Mouse (Mus musculus): Measurements from ENCODE around the gene Zswim4. TPM values are rescaled to one million over a fixed set of nuclear protein-coding genes. Genes with fewer than 3 reads are reported as not detected.
A peak's percentile ranks its signal among the peaks of the same experiment; 100 is the strongest.

Gene Zswim4
- polyA plus RNA-seq, 1 experiment, result 11.3 TPM

GRCm38 (mm10) chr8:84205073-84205472 is 31.8 kb downstream of the Zswim4 start:
- WGBS, result 90% methylated on average over 5 of the region's 5 CpGs
- TF ChIP-seq POLR2A (IDR thresholded peaks at IDR 0.05; ENCODE audit: low read depth, low read length) (no peak), CTCF (IDR thresholded peaks at IDR 0.05; ENCODE audit: extremely low read depth, insufficient read depth, insufficient read length, insufficient replicate concordance) (no peak)
- no peaks in the 10 kb centered on the region for H3K27me3 ChIP-seq (ENCODE audit: control insufficient read depth, insufficient read depth, low read length)
- no peak for DNase-seq (ENCODE audit: low read depth in 1 of 2, low spot score in 2 of 2)
- no peak overlapping the region for H3K4me3 ChIP-seq (ENCODE audit: extremely low read depth, insufficient read depth, insufficient read length)
- H3K4me1 ChIP-seq (ENCODE audit: control insufficient read depth, insufficient read depth, insufficient read length), result peaks cover 44% of the 10 kb centered on the region
- no peak overlapping the region for H3K27ac ChIP-seq (ENCODE audit: insufficient read depth, low read length)
- H3K36me3 ChIP-seq (ENCODE audit: control insufficient read depth, insufficient read depth, low read length), result no peaks in the 10 kb centered on the region

DNA sequence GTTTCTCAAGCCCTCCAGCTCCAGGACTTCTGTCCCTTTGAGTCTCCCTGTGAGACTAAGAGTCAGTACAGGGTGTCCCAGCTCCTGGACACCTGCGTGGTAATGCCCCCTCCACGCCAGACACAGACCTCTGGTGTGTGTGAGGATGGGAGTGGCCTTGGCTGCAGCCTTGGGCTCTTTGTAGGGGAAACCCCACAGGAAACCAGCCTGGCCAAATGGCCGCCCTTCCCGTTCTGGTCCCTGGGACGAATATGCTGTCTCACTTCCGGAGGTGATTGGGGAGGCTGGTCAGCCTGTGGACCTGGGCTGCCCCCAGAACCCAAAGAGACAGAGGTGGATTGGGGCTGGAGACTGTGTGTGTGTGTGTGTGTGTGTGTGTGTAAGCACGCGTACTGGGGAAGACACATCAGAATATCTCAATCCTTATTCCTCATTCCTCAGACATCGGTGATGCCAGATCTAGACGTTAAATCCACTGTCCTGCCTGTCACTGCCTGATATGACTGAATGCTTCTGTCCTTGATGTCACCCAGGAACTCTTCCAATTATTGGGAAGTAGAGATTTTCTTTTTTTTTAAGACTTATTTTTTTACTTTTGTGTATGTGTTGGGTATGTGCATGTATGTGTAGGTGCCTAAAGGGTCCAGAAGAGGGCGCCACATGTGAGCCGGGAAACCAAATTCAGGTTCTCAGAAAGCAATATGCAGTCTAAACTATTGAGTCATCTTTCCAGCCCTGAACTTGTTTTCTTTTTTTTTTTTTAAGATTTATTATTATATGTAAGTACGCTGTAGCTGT is 32.7 kb downstream of the Zswim4 start:
- 27% methylated on average over 13 of the region's 13 CpGs for WGBS
- Histone ChIP-seq H3K36me3 (ENCODE audit: control insufficient read depth, insufficient read depth, low read length) (no peaks in the 10 kb centered on the region), H3K4me3 (ENCODE audit: extremely low read depth, insufficient read depth, insufficient read length) (peak overlapping the region; percentile 52; the same call in 1 of the 2 replicates), H3K27me3 (ENCODE audit: control insufficient read depth, insufficient read depth, low read length) (no peaks in the 10 kb centered on the region), H3K27ac (ENCODE audit: insufficient read depth, low read length) (peak overlapping the region; percentile 90), H3K4me1 (ENCODE audit: control insufficient read depth, insufficient read depth, insufficient read length) (peaks cover 44% of the 10 kb centered on the region)
- TF ChIP-seq CTCF (IDR thresholded peaks at IDR 0.05; ENCODE audit: extremely low read depth, insufficient read depth, insufficient read length, insufficient replicate concordance) (0 out of 2 replicates have a peak, but pooled peaks have one; percentile 3), POLR2A (IDR thresholded peaks at IDR 0.05; ENCODE audit: low read depth, low read length) (no peak)
- DNase-seq (ENCODE audit: low read depth in 1 of 2, low spot score in 2 of 2), result peak in 1 of 2 experiments; percentile 41

DNA sequence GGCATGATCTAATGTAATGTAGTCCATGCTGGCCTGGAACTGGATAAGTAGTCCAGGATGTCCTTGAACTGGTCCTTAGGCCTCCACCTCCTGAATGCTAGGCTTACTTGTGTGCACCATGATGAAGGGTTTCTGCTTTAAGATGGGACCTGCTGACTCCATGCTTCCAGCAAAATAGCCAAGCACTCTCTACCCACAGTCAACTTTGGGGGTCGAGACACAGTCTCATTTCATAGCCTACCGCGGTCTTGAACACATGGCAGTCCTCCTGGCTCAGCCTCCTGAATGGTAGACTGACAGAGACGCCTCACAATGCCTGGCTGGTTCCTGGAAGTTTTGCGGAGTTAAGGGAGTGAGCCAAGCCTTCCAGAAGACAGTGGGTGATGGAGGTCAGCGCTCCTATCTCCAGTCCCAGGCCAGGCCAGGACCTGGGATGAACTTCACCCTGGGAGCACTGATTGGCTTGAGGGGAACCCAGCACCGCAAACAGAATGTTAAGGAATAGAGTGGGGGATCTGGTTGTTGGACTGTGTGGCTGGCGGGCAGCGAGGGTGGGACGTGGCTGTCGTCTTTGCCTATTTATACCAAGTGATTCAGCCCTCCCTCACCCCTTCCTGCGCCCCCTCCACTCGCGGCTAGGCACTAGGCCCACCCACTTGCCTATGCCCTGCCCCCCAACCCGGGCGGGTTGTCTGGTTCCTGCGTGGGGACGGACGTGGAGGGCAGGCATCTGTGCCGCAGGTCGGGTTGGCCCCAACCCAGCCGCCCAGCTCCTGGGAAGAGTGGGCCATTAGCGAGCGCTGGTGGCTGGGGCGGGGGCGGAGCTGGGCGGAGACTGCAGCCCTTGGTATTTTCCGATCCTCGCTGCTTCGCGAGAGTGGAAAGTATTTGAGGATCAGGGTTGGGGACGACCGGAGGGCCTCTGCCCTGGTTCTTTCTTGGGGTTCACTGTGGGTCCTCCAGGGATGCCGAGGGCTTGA is 33.6 kb downstream of the Zswim4 start:
- 10% methylated on average over 34 of the region's 34 CpGs for WGBS
- DNase-seq (ENCODE audit: low read depth in 1 of 2, low spot score in 2 of 2), result peak; percentile 67 to 68
- H3K27me3 ChIP-seq (ENCODE audit: control insufficient read depth, insufficient read depth, low read length), result no peaks in the 10 kb centered on the region
- H3K4me1 ChIP-seq (ENCODE audit: control insufficient read depth, insufficient read depth, insufficient read length), result peaks cover 41% of the 10 kb centered on the region
- TF ChIP-seq CTCF (IDR thresholded peaks at IDR 0.05; ENCODE audit: extremely low read depth, insufficient read depth, insufficient read length, insufficient replicate concordance) (no peak), POLR2A (IDR thresholded peaks at IDR 0.05; ENCODE audit: low read depth, low read length) (peak; percentile 16)
- no peaks in the 10 kb centered on the region for H3K36me3 ChIP-seq (ENCODE audit: control insufficient read depth, insufficient read depth, low read length)
- H3K27ac ChIP-seq (ENCODE audit: insufficient read depth, low read length), result peak overlapping the region; percentile 90
- peak overlapping the region; percentile 52; the same call in 1 of the 2 replicates for H3K4me3 ChIP-seq (ENCODE audit: extremely low read depth, insufficient read depth, insufficient read length)

- no peaks in the 10 kb centered on the region for H3K36me3 ChIP-seq (ENCODE audit: control insufficient read depth, insufficient read depth, low read length)
- DNase-seq (ENCODE audit: low read depth in 1 of 2, low spot score in 2 of 2), result no peak
- peak overlapping the region; percentile 92 for H3K27ac ChIP-seq (ENCODE audit: insufficient read depth, low read length)
- WGBS, result 35% methylated on average over 9 of the region's 9 CpGs
- TF ChIP-seq POLR2A (IDR thresholded peaks at IDR 0.05; ENCODE audit: low read depth, low read length) (no peak), CTCF (IDR thresholded peaks at IDR 0.05; ENCODE audit: extremely low read depth, insufficient read depth, insufficient read length, insufficient replicate concordance) (no peak)
- peaks cover 39% of the 10 kb centered on the region for H3K4me1 ChIP-seq (ENCODE audit: control insufficient read depth, insufficient read depth, insufficient read length)
- no peaks in the 10 kb centered on the region for H3K27me3 ChIP-seq (ENCODE audit: control insufficient read depth, insufficient read depth, low read length)
- H3K4me3 ChIP-seq (ENCODE audit: extremely low read depth, insufficient read depth, insufficient read length), result peak overlapping the region; percentile 77; the same call in 1 of the 2 replicates
Measured at GRCm38 (mm10) chr8:84202466-84202865, 34.4 kb downstream of the Zswim4 start.

DNA sequence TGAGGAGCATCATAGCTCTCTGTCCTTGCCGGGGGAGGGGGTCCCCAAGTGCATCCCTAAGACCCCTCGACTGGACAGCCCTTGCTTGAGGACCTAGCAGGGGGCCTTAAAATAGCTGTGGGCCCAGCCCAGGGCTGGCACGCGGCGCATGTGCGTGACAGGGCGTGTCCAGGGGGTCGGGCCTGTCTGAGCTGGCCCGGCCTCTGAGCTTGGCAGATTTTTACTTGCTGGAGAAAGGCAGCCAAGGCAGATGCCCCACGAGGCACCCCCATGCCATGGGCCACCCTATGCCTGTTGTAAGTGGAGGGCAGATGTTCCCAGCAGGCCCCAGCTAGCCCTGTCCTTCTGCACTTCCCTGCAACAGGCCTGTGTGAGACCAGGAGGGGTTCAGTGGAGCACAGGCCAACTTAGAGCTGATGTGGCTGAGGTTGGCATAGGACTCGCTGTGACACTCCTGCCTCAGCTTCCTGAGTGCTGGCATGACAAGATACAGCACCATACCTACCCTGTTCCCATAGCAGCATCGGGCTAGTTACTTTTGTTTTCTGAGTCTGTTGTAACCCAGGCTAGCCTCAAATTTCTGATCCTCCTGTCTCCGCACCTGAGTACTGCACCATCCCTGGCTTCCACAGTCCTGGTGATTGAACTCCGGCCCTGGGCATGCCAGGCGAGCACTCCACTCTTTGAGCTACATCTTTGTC is 35.2 kb downstream of the Zswim4 start:
- Histone ChIP-seq H3K4me1 (ENCODE audit: control insufficient read depth, insufficient read depth, insufficient read length) (peaks cover 39% of the 10 kb centered on the region), H3K36me3 (ENCODE audit: control insufficient read depth, insufficient read depth, low read length) (no peaks in the 10 kb centered on the region), H3K4me3 (ENCODE audit: extremely low read depth, insufficient read depth, insufficient read length) (peak overlapping the region; percentile 77), H3K27ac (ENCODE audit: insufficient read depth, low read length) (peak overlapping the region; percentile 92), H3K27me3 (ENCODE audit: control insufficient read depth, insufficient read depth, low read length) (no peaks in the 10 kb centered on the region)
- WGBS, result 23% methylated on average over 15 of the region's 15 CpGs
- DNase-seq (ENCODE audit: low read depth in 1 of 2, low spot score in 2 of 2), result no peak
- TF ChIP-seq CTCF (IDR thresholded peaks at IDR 0.05; ENCODE audit: extremely low read depth, insufficient read depth, insufficient read length, insufficient replicate concordance), result no peak
- no peak for TF ChIP-seq POLR2A (IDR thresholded peaks at IDR 0.05; ENCODE audit: low read depth, low read length)
